Mouse (Mus musculus): Measurements from ENCODE around the gene Bin2. TPM values are rescaled to one million over a fixed set of nuclear protein-coding genes. Genes with fewer than 3 reads are reported as not detected.

The Bin2 gene
- polyA plus RNA-seq, 1 experiment, result not detected

- H3K27me3 ChIP-seq (ENCODE audit: control insufficient read depth, insufficient read depth, insufficient read length), result peaks cover 4% of the 10 kb centered on the region
- H3K36me3 ChIP-seq (ENCODE audit: control insufficient read depth, insufficient read depth), result no peaks in the 10 kb centered on the region
- H3ac ChIP-seq (ENCODE audit: control insufficient read depth, insufficient read length, low read depth), result no peak overlapping the region
- H3K79me2 ChIP-seq (ENCODE audit: control insufficient read depth, insufficient read depth), result no peaks in the 10 kb centered on the region
- TF ChIP-seq CEBPB (IDR thresholded peaks at IDR 0.05; ENCODE audit: low read depth) (no peak), USF1 (IDR thresholded peaks at IDR 0.05; ENCODE audit: low read depth) (no peak), CTCF (IDR thresholded peaks at IDR 0.05; ENCODE audit: control insufficient read depth, insufficient read depth, insufficient read length) (no peak), FOSL1 (IDR thresholded peaks at IDR 0.05; ENCODE audit: insufficient read depth, low read length, poor library complexity, severe bottlenecking) (no peak), MAX (IDR thresholded peaks at IDR 0.05) (no peak), MYOG (IDR thresholded peaks at IDR 0.05; ENCODE audit: control insufficient read depth, extremely low read depth, insufficient read length) (no peak), MYOD1 (IDR thresholded peaks at IDR 0.05; ENCODE audit: control insufficient read depth, insufficient read length, low read depth) (no peak)
- H3K79me3 ChIP-seq (ENCODE audit: low read depth), result no peaks in the 10 kb centered on the region
- H3K4me3 ChIP-seq (ENCODE audit: insufficient read depth, poor library complexity, severe bottlenecking), result no peak overlapping the region
Observed at GRCm38 (mm10) chr15:100601669-100602068, 67.7 kb downstream of the Bin2 start.

- Histone ChIP-seq H3K36me3 (ENCODE audit: control insufficient read depth, insufficient read depth) (no peaks in the 10 kb centered on the region), H3K79me3 (ENCODE audit: low read depth) (no peaks in the 10 kb centered on the region), H3K79me2 (ENCODE audit: control insufficient read depth, insufficient read depth) (no peaks in the 10 kb centered on the region), H3K27me3 (ENCODE audit: control insufficient read depth, insufficient read depth, insufficient read length) (peaks cover 4% of the 10 kb centered on the region), H3ac (ENCODE audit: control insufficient read depth, insufficient read length, low read depth) (no peak overlapping the region), H3K4me3 (ENCODE audit: insufficient read depth, poor library complexity, severe bottlenecking) (no peak overlapping the region)
- TF ChIP-seq MYOD1 (IDR thresholded peaks at IDR 0.05; ENCODE audit: control insufficient read depth, insufficient read length, low read depth) (no peak), CTCF (IDR thresholded peaks at IDR 0.05; ENCODE audit: control insufficient read depth, insufficient read depth, insufficient read length) (no peak), CEBPB (IDR thresholded peaks at IDR 0.05; ENCODE audit: low read depth) (no peak)
Observed at GRCm38 (mm10) chr15:100600696-100601272, 68.6 kb downstream of the Bin2 start.

- peak overlapping the region; percentile 70 for H3ac ChIP-seq (ENCODE audit: control insufficient read depth, insufficient read length, low read depth)
- peaks cover 4% of the 10 kb centered on the region for H3K27me3 ChIP-seq (ENCODE audit: control insufficient read depth, insufficient read depth, insufficient read length)
- H3K36me3 ChIP-seq (ENCODE audit: control insufficient read depth, insufficient read depth), result no peaks in the 10 kb centered on the region
- TF ChIP-seq MAX (IDR thresholded peaks at IDR 0.05) (no peak), USF1 (IDR thresholded peaks at IDR 0.05; ENCODE audit: low read depth) (no peak), CTCF (IDR thresholded peaks at IDR 0.05; ENCODE audit: control insufficient read depth, insufficient read depth, insufficient read length) (no peak), FOSL1 (IDR thresholded peaks at IDR 0.05; ENCODE audit: insufficient read depth, low read length, poor library complexity, severe bottlenecking) (no peak), MYOG (IDR thresholded peaks at IDR 0.05; ENCODE audit: control insufficient read depth, extremely low read depth, insufficient read length) (no peak), MYOD1 (IDR thresholded peaks at IDR 0.05; ENCODE audit: control insufficient read depth, insufficient read length, low read depth) (no peak), CEBPB (IDR thresholded peaks at IDR 0.05; ENCODE audit: low read depth) (no peak)
- peak overlapping the region; percentile 44 for H3K4me3 ChIP-seq (ENCODE audit: insufficient read depth, poor library complexity, severe bottlenecking)
- H3K79me2 ChIP-seq (ENCODE audit: control insufficient read depth, insufficient read depth), result no peaks in the 10 kb centered on the region
- no peaks in the 10 kb centered on the region for H3K79me3 ChIP-seq (ENCODE audit: low read depth)
Observed at GRCm38 (mm10) chr15:100600047-100600695, 69.2 kb downstream of the Bin2 start.

- Histone ChIP-seq H3ac (ENCODE audit: control insufficient read depth, insufficient read length, low read depth) (peak within 1 kb of the TSS; percentile 70), H3K4me3 (ENCODE audit: insufficient read depth, poor library complexity, severe bottlenecking) (peak within 1 kb of the TSS; percentile 44), H3K79me3 (ENCODE audit: low read depth) (no peaks in the 10 kb centered on the region), H3K27me3 (ENCODE audit: control insufficient read depth, insufficient read depth, insufficient read length) (peaks cover 4% of the 10 kb centered on the region), H3K36me3 (ENCODE audit: control insufficient read depth, insufficient read depth) (no peaks in the 10 kb centered on the region), H3K79me2 (ENCODE audit: control insufficient read depth, insufficient read depth) (no peaks in the 10 kb centered on the region)
- TF ChIP-seq MYOD1 (IDR thresholded peaks at IDR 0.05; ENCODE audit: control insufficient read depth, insufficient read length, low read depth) (no peak), MAX (IDR thresholded peaks at IDR 0.05) (no peak), FOSL1 (IDR thresholded peaks at IDR 0.05; ENCODE audit: insufficient read depth, low read length, poor library complexity, severe bottlenecking) (no peak), MYOG (IDR thresholded peaks at IDR 0.05; ENCODE audit: control insufficient read depth, extremely low read depth, insufficient read length) (no peak), USF1 (IDR thresholded peaks at IDR 0.05; ENCODE audit: low read depth) (no peak), CEBPB (IDR thresholded peaks at IDR 0.05; ENCODE audit: low read depth) (no peak), CTCF (IDR thresholded peaks at IDR 0.05; ENCODE audit: control insufficient read depth, insufficient read depth, insufficient read length) (no peak)
Observed at GRCm38 (mm10) chr15:100599276-100600046, 69.9 kb downstream of the Bin2 start, which contains the start of gene Pou6f1. Gene Pou6f1 (minus strand): TSS chr15:100599984.

- Histone ChIP-seq H3K4me3 (ENCODE audit: insufficient read depth, poor library complexity, severe bottlenecking) (no peak overlapping the region), H3K79me3 (ENCODE audit: low read depth) (no peaks in the 10 kb centered on the region), H3K79me2 (ENCODE audit: control insufficient read depth, insufficient read depth) (no peaks in the 10 kb centered on the region), H3K27me3 (ENCODE audit: control insufficient read depth, insufficient read depth, insufficient read length) (peaks cover 4% of the 10 kb centered on the region), H3K36me3 (ENCODE audit: control insufficient read depth, insufficient read depth) (no peaks in the 10 kb centered on the region), H3ac (ENCODE audit: control insufficient read depth, insufficient read length, low read depth) (peak overlapping the region; percentile 36)
- no peak for TF ChIP-seq MYOG (IDR thresholded peaks at IDR 0.05; ENCODE audit: control insufficient read depth, extremely low read depth, insufficient read length)
Observed at GRCm38 (mm10) chr15:100598883-100599275, 70.5 kb downstream of the Bin2 start.

All from C2C12 (cell line).